Mouse (Mus musculus): ENCODE measurements around the gene Gprin3.
"Not testable (repeated sequence)": the region's sequence is repeated elsewhere in the genome, so short reads cannot be mapped to it uniquely, and the experiment has no call there.

Gprin3 gene

DNA sequence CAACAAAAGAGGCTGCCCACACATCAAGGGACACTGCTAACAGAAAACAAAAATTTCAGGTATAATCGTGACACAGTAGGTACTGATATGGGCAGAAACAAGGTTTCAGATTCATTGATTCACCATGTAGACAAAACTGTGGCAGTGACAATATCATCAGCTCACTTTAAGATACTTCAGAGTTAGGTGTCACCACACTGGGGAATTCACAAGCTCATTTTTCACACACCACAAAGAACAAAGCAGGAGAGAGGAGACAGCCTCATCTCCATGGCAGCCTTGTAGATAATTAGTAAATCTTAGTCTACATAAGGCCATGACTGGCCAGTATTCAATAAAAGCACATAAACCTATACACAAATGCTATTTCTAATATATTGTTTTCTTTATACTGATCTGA lies 77.4 kb downstream of the Gprin3 start:
- DNase-seq: no peak

DNA sequence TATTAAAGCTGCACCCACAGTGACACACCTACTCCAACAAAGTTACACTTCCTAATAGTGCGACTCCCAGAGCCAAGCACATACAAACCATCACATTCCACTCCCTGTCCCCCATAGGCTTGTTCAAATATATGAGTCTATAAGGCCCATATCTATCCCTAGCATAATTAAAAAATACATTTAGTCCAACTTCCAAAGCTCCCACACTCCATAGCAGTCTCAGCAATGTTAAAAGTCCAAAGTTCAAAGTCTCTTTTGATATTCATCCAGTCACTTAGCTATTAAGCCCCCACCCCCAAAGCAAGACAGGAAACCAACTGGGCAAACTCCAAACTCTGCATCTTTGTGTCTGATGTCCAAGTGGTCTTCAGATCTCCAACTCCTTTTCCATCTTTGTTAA lies 84.9 kb downstream of the Gprin3 start:
- no peak for DNase-seq

DNA sequence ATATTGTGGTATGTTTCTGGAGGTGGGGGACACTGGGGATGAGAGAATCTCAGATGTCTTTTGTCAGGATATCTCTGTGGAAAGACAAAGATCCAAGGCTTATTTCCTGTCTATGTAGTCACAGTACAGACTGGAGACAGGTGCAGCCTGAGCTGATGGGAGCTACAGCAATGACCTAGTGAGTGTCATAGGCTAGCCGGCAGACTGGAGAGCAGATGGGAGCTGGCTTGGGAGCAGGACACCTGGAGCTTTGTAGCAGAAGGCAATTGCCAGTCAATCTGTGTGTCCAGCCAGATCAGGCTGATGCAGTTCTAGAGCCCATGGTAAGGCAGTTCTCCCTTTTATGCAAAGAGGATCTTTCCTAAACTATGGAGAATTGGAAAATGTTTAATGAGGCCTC lies 97.8 kb downstream of the Gprin3 start:
- DNase-seq: peak; percentile 96 to 97

DNA sequence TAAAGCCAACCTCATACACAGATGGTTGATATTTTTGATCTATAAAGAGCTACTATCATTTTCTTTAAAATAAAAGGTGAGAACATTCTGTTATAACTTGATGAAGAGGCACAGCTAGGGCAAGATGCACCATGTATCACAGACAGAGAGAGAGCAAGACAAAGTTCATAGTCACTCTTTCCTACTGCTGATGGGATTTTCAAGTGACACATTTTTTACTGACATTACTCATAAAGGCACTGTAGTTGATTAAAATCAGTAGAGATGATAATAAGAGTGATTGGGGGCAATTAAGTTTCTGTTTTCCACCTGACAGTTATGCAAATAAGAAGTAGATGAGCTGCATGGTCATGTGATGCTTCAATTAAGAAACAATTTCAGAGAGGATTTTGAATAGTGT lies 110.2 kb downstream of the Gprin3 start:
- DNase-seq: no peak

DNA sequence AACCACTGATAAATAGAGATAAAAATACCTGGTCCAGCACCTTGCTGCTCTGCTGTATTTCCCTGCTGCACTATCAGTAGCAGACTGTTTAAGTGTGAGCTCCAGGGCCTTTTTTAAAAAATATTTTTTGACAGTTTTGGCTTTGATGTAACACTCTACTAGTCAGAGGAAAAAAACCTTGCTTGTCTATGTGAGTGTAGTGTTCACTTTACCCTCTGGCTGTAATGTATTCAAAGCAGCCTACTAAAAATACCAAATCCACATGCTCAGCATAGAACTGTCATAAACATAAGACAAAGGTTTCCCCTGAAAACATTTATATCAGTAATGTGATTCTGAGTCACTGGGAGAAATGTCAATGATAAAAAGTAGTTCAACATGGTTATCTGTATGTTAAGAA lies 111.0 kb downstream of the Gprin3 start:
- no peak for DNase-seq

DNA sequence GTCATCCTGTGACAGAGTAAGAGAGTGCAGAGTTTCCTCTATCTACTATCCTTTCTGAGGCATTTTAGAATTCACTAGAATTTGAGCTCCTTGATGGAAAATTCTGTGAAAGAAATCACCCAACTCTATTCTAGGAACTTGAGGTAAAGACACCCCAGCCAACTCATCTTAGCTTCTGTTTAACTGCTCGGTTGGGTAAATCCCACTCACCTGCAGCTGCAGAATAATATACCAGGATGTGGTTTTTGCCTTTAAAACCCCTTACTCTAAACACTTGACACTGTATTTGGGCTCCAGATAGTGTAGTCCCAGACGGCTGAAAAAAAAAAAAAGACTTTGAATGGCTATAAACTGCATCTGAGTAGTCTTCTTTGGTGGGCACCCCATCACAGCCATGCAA lies 112.9 kb downstream of the Gprin3 start:
- DNase-seq: no peak

DNA sequence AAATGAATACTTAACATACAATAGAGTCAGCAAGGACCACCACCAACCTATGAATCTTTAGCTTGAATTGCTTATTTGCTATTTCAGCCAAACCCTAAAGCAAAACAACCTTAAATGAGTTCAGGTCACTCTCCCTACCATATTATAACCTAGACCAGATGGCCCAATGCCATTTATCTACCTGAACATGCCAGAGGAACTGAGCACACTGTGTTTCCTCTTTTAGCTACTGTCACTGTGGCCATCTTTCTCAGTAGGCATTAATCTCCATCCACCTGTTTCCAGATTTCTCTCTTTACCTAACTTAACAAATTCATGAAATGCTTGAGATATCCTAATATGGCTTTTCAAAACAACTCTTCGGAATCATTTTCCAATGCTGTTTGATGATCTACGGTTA lies 114.9 kb downstream of the Gprin3 start:
- DNase-seq: peak; percentile 21 to 38

DNA sequence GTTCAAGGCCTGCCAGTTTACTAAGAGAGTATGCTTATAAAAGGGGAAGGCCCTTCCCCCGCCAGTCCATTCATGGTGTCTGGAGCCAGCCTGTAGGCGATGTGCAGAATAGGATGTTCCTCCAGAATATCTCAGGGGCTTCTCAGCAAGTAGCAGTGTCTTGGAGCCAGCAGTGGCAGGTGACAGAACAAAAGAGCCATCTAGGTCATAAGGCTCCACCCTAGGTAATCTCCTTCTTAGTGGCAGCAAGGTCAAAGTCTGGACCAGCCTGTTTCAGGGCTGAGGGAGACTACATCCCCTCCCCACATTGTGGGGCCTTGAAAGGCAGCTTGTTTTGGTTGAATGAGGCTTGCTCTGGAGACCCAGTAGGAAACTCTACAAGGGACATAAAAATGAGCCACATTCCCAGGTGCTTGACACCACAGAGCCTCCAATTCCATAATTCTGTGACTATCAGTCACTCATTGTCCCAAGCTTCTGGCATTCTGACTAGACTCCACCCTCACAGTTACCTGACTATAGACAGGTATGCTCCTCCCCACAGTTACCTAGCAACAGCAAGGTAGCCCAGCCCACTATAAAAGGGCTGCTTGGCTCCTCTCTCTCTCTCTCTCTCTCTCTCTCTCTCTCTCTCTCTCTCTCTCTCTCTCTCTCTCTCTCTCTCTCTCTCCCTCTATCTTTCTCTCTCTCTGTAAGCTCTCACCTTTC lies 121.7 kb downstream of the Gprin3 start:
- not testable (repeated sequence) for DNase-seq

DNA sequence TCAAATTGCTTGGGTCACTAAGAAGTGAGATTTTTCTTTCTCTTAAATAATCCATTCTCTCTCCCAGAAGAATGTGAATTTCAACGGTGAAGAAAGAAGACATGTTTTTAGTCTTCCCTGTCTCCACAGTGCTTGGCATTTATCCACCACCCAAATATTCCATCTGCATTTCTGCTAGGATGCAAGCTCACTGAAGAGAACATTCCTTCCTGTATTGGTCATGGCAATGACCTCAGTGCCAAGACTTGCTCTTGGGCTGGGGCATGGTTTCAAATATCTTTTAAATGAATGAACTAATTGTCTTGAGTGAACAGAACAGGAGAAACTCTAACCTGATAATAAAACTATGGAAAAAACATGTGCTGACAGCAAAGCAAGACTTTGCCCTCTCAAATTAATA lies 123.1 kb downstream of the Gprin3 start:
- DNase-seq: peak; percentile 53 to 65

All from cerebellum, postnatal 10 days (tissue).